Comparison of ENCODE assay signal across 7 mouse cellular contexts in genomic region chr12:44221070-44221469, GRCm38 (mm10). TPM values are rescaled to one million over a fixed set of nuclear protein-coding genes. Genes with fewer than 3 reads are reported as not detected.
DNase-seq lines count a peak whose midpoint lies in the region; ATAC-seq and TF ChIP-seq lines count a peak whose summit lies in the region.
"Not testable (repeated sequence)": the region's sequence is repeated elsewhere in the genome, so short reads cannot be mapped to it uniquely, and the experiment has no call there.

TSS of gene Pnpla8 (plus strand) at chr12:44221370.

- not testable (repeated sequence) for ATAC-seq in forebrain, embryonic 14.5 days; heart, embryonic 12.5 days (ENCODE audit: insufficient number of reproducible peaks, low FRiP score); inflammation-experienced regulatory T-cells, adult 6 months; lung, embryonic 14.5 days (ENCODE audit: insufficient read depth); neural tube, embryonic 12.5 days (ENCODE audit: low FRiP score, low read depth)

- peak within 1 kb of the TSS; percentile 73 for H3K9ac ChIP-seq in forebrain, embryonic 14.5 days (ENCODE audit: low read length)
- H3K9ac ChIP-seq in heart, embryonic 12.5 days, result peak within 1 kb of the TSS; percentile 81
- peak within 1 kb of the TSS; percentile 75 for H3K9ac ChIP-seq in lung, embryonic 14.5 days
- H3K9ac ChIP-seq in neural tube, embryonic 12.5 days, result peak within 1 kb of the TSS; percentile 74

- not testable (repeated sequence) for TF ChIP-seq POLR2A in bone marrow macrophage, adult 2 months (IDR thresholded peaks at IDR 0.05; ENCODE audit: borderline replicate concordance, low read depth, low read length)

- not testable (repeated sequence) for H3K4me1 ChIP-seq in bone marrow macrophage, adult 2 months (ENCODE audit: control insufficient read depth, insufficient read depth, low read length); forebrain, embryonic 14.5 days (ENCODE audit: control insufficient read depth, insufficient read depth, low read length); heart, embryonic 12.5 days (replicated peaks); lung, embryonic 14.5 days (ENCODE audit: insufficient read depth); neural tube, embryonic 12.5 days

- H3K4me2 ChIP-seq in forebrain, embryonic 14.5 days (ENCODE audit: low read length), result peak within 1 kb of the TSS; percentile 79
- H3K4me2 ChIP-seq in heart, embryonic 12.5 days, result peak within 1 kb of the TSS; percentile 84
- H3K4me2 ChIP-seq in lung, embryonic 14.5 days, result peak within 1 kb of the TSS; percentile 75
- peak within 1 kb of the TSS; percentile 86 for H3K4me2 ChIP-seq in neural tube, embryonic 12.5 days (replicated peaks)

- not testable (repeated sequence) for DNase-seq in forebrain, embryonic 14.5 days (ENCODE audit: low spot score); left cerebral cortex, postnatal 10 days (ENCODE audit: extremely low spot score in 1 of 2, low spot score in 2 of 2); lung, embryonic 14.5 days

- 91% methylated on average over 2 of the region's 2 CpGs for WGBS in forebrain, embryonic 14.5 days
- 76% methylated on average over 2 of the region's 2 CpGs for WGBS in heart, embryonic 12.5 days
- WGBS in lung, embryonic 14.5 days, result 92% methylated on average over 2 of the region's 2 CpGs
- WGBS in neural tube, embryonic 12.5 days, result 83% methylated on average over 2 of the region's 2 CpGs

- H3K27ac ChIP-seq in bone marrow macrophage, adult 2 months (ENCODE audit: insufficient read depth, low read depth, low read length); forebrain, embryonic 14.5 days (ENCODE audit: low read depth, low read length); heart, embryonic 12.5 days (ENCODE audit: poor library complexity, severe bottlenecking); lung, embryonic 14.5 days (ENCODE audit: low read depth); neural tube, embryonic 12.5 days: not testable (repeated sequence)

- H3K4me3 ChIP-seq in bone marrow macrophage, adult 2 months (ENCODE audit: insufficient read depth, low read length), result peak within 1 kb of the TSS; percentile 44
- peak within 1 kb of the TSS; percentile 55 for H3K4me3 ChIP-seq in forebrain, embryonic 14.5 days (ENCODE audit: low read depth, low read length)
- peak within 1 kb of the TSS; percentile 66 for H3K4me3 ChIP-seq in heart, embryonic 12.5 days
- peak within 1 kb of the TSS; percentile 58 for H3K4me3 ChIP-seq in lung, embryonic 14.5 days (ENCODE audit: low read depth, low read length)
- peak within 1 kb of the TSS; percentile 60 for H3K4me3 ChIP-seq in neural tube, embryonic 12.5 days

- intact Hi-C loops in left cerebral cortex, postnatal 10 days (cut with DNase I), result not testable (repeated sequence)

- not testable (repeated sequence) for H3K36me3 ChIP-seq in forebrain, embryonic 14.5 days (ENCODE audit: control insufficient read depth, insufficient read depth, low read length); heart, embryonic 12.5 days; lung, embryonic 14.5 days (ENCODE audit: insufficient read depth); neural tube, embryonic 12.5 days

- not testable (repeated sequence) for TF ChIP-seq CTCF in bone marrow macrophage, adult 2 months (IDR thresholded peaks at IDR 0.05; ENCODE audit: low read depth, low read length); lung, embryonic 14.5 days (IDR thresholded peaks at IDR 0.05; ENCODE audit: low read depth)

- not testable (repeated sequence) for H3K9me3 ChIP-seq in forebrain, embryonic 14.5 days (replicated peaks; ENCODE audit: control insufficient read depth, low read length); heart, embryonic 12.5 days (replicated peaks); lung, embryonic 14.5 days (ENCODE audit: low read depth, low read length); neural tube, embryonic 12.5 days

- H3K27me3 ChIP-seq in forebrain, embryonic 14.5 days (replicated peaks; ENCODE audit: control insufficient read depth, insufficient read depth, low read length); heart, embryonic 12.5 days (replicated peaks); lung, embryonic 14.5 days (ENCODE audit: insufficient read depth, low read length); neural tube, embryonic 12.5 days (replicated peaks): not testable (repeated sequence)

RNA-seq across cellular contexts. Expression of gene Pnpla8, which starts in this region (rescaled TPM):
- polyA plus RNA-seq in bone marrow macrophage, adult 2 months (2012; ENCODE audit: insufficient read depth, insufficient read length, missing spikeins), result 48.5 and 64.1 TPM in 2 replicates
- polyA plus RNA-seq in forebrain, embryonic 14.5 days (2014; fragmentation: Nextera tagmentation; extraction: Ambion mirVana), result 133 and 158 TPM in 2 replicates
- polyA plus RNA-seq in heart, embryonic 12.5 days (2016; fragmentation: Nextera tagmentation; extraction: Ambion mirVana), result 65.2 and 65.5 TPM in 2 replicates
- polyA plus RNA-seq in inflammation-experienced regulatory T-cells, adult 6 months (2017; shearing (Covaris generic)), result 10 to 100 TPM; 21.3 to 26.0 (median 23.1) TPM
- total RNA-seq in left cerebral cortex, postnatal 10 days (2021), result 100 to 1,000 TPM; 118 to 122 TPM
- 52.6 and 63.5 TPM in 2 replicates for polyA plus RNA-seq in lung, embryonic 14.5 days (2014; fragmentation: Nextera tagmentation; extraction: Ambion mirVana)
- 93.3 and 103 TPM in 2 replicates for polyA plus RNA-seq in neural tube, embryonic 12.5 days (2016; fragmentation: Nextera tagmentation; extraction: Ambion mirVana)
